Mouse (Mus musculus) lung, postnatal 0 days (tissue): ENCODE results near the gene Drap1.

Experiments
- CTCF ChIP-seq: IDR thresholded peaks from 2 replicates; pipeline ENCODE4 v1.5.1; 2016; ENCODE audit warnings: antibody characterized with exemption, mild to moderate bottlenecking
- EP300 ChIP-seq: IDR thresholded peaks from 2 replicates; pipeline ENCODE4 v1.6.1; 2016; ENCODE audit warnings: antibody characterized with exemption, mild to moderate bottlenecking, control low read depth

GRCm38 (mm10) chr19:5473720-5474119, 48.9 kb upstream of the Drap1 start, which contains the start of gene Efemp2:
- 0 out of 2 replicates have a peak, but pooled peaks have one; percentile 2 for TF ChIP-seq CTCF
- TF ChIP-seq EP300: 0 out of 2 replicates have a peak, but pooled peaks have one; percentile 47
